8 mouse cellular contexts compared by ENCODE assay signal in the genomic region with DNA sequence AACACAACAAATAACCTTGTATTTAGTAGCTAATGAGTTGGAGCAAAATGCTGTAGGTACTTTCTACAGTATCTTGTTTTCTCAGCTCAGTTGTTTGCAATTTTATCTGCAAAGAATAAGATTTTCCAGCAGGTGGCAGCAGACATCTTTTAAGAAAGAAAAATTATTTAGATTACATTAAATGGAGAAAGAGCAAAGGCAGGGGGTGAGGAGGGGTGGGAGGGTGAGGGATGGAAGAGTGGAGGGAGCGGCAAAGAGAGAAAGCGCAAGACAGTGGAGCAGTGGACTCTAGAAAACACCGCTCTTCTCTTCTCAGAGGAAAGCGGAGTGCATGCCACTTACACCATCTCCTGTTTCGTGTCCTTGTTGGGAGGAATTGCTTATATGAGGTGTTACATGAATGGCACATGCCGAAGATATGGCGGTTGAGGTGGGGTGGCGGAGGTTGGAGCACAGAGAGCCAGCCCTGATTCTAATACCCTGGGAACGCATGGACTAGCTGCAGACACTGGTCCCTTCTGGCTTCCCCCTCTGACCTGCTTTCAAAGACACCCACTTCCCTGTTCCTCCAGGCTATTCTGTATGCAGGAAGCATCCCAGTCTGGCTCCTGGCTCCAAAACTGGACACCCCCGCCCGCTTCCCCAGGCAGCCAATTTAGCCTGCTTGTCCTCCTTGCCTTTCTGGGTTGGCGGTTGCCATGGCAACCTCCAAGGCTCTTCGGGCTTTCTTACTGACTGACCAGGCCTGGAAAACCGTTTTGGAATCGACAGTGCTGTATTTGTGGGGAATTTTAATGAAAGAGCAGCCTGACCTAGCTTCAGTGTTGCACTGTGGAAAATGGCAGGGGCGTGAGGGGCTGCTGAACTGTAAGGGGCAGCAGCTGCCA.
A peak's percentile ranks its signal among the peaks of the same experiment; 100 is the strongest.
DNase-seq lines count a peak whose midpoint lies in the region; ATAC-seq lines count a peak whose summit lies in the region.
"Had no signal": no experiment of that assay in that cellular context is flagged by ENCODE, and none has a peak within 500 bp of the region (broad histone marks: within the 10 kb centered on the region; RNA-seq: fewer than 3 reads in every experiment).

No protein-coding gene starts in this region.

- peak overlapping the region; percentile 57 for H3K4me2 ChIP-seq in hindbrain, embryonic 12.5 days (replicated peaks)
- H3K4me2 ChIP-seq in midbrain, embryonic 14.5 days (ENCODE audit: low read length): peak overlapping the region; percentile 61

- 8% methylated on average over 15 of the region's 16 CpGs for WGBS in hindbrain, embryonic 12.5 days
- 3% methylated on average over 16 of the region's 16 CpGs for WGBS in midbrain, embryonic 14.5 days

- H3K36me3 ChIP-seq in hindbrain, embryonic 12.5 days: no peaks in the 10 kb centered on the region
- H3K36me3 ChIP-seq in midbrain, embryonic 14.5 days (ENCODE audit: control insufficient read depth, insufficient read depth, low read length): no peaks in the 10 kb centered on the region

- ATAC-seq in hindbrain, embryonic 12.5 days (ENCODE audit: low FRiP score): peak; percentile 94
- peak; percentile 91 for ATAC-seq in midbrain, embryonic 14.5 days (ENCODE audit: low FRiP score, low TSS enrichment)

- H3K9ac ChIP-seq in hindbrain, embryonic 12.5 days: peak overlapping the region; percentile 55
- peak overlapping the region; percentile 62 for H3K9ac ChIP-seq in midbrain, embryonic 14.5 days (replicated peaks; ENCODE audit: low read length)
- H3K9ac ChIP-seq: liver, embryonic 14.5 days had no signal

- H3K27ac ChIP-seq in hindbrain, embryonic 12.5 days: peak overlapping the region; percentile 98
- peak overlapping the region; percentile 99 for H3K27ac ChIP-seq in midbrain, embryonic 14.5 days (replicated peaks; ENCODE audit: low read depth, low read length)
- H3K27ac ChIP-seq: liver, embryonic 14.5 days had no signal

- no peaks in the 10 kb centered on the region for H3K27me3 ChIP-seq in hindbrain, embryonic 12.5 days
- H3K27me3 ChIP-seq in midbrain, embryonic 14.5 days (ENCODE audit: control insufficient read depth, insufficient read depth, low read length): no peaks in the 10 kb centered on the region

- peak; percentile 75 for DNase-seq in R1 (ENCODE audit: low read depth, low spot score)
- DNase-seq in cerebellum, adult 9-10 months: peak; percentile 92
- DNase-seq in frontal cortex, postnatal 10 days (ENCODE audit: low spot score in 2 of 2): peak; percentile 88 to 94
- peak; percentile 65 to 97 for DNase-seq in left cerebral cortex, adult 8-10 months (ENCODE audit: low spot score in 2 of 2)
- DNase-seq in midbrain, embryonic 14.5 days: peak; percentile 95
- peak; percentile 49 for DNase-seq in testis, postnatal 10 days (ENCODE audit: low spot score)

- H3K9me3 ChIP-seq in hindbrain, embryonic 12.5 days (replicated peaks): no peaks in the 10 kb centered on the region
- H3K9me3 ChIP-seq in midbrain, embryonic 14.5 days (ENCODE audit: control insufficient read depth, low read length): no peaks in the 10 kb centered on the region

- peaks cover 15% of the 10 kb centered on the region for H3K4me1 ChIP-seq in hindbrain, embryonic 12.5 days
- H3K4me1 ChIP-seq in midbrain, embryonic 14.5 days (ENCODE audit: control insufficient read depth, insufficient read depth, low read length): peaks cover 20% of the 10 kb centered on the region

- H3K4me3 ChIP-seq in hindbrain, embryonic 12.5 days: peak overlapping the region; percentile 31
- peak overlapping the region; percentile 35 for H3K4me3 ChIP-seq in midbrain, embryonic 14.5 days (replicated peaks; ENCODE audit: low read depth, low read length)

Comparison
In these comparisons a context has a peak if more than half of its experiments do, and no peak if none do; other contexts are left out.
1. Peak in every context shown above with its lines: DNase-seq, ATAC-seq, H3K4me3 ChIP-seq and H3K27ac ChIP-seq.